Mouse (Mus musculus): ENCODE results near the gene Marcksl1. TPM values are rescaled to one million over a fixed set of nuclear protein-coding genes. Genes with fewer than 3 reads are reported as not detected.
"Not testable (repeated sequence)": the region's sequence is repeated elsewhere in the genome, so short reads cannot be mapped to it uniquely, and the experiment has no call there.

Gene Marcksl1
- polyA plus RNA-seq, 1 experiment from 2014 or later = 641 TPM

DNA sequence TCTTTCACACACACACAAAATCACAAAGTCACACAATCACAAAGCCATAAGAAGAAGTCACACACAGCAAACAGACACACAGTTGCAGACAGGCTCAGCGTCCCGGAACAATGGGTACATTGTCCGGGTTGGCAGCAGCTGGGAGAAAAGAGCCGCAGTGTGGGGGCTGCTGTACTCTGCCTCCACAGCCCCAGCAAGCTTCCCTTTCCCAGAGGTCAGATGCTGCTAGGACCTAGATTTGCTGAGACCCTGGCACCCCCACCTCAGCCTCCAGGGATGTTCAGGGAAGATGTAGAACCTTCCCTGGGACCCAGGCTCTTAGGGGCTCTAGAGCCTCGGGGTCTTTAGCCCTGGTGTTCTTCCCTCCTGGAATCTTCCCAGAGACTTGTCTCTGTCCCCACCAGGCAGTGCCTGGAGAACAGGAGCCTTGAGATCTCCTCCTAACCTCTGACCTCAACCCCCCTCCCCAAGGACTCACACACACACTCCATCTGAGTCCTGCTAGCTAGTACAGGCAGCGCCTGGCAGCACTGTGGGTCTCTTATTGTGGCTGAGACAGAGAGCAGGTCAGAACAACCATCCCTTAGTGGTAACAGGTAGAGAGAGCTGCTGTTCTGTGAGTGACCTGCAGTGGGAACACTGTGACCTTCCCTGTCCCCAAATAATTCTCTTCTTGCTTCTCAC lies 1.8 kb upstream of the Marcksl1 start:
- Histone ChIP-seq H3K9me3 (replicated peaks) (no peaks in the 10 kb centered on the region), H3K4me2 (replicated peaks) (no peak overlapping the region), H3K36me3 (peaks cover 2% of the 10 kb centered on the region), H3K27ac (replicated peaks) (peak overlapping the region; percentile 59; the same call in 1 of the 2 replicates), H3K9ac (no peak overlapping the region), H3K27me3 (no peaks in the 10 kb centered on the region), H3K4me3 (replicated peaks) (no peak overlapping the region), H3K4me1 (peaks cover 39% of the 10 kb centered on the region)
- WGBS = 23% methylated on average over 6 of the region's 6 CpGs
- no peak for ATAC-seq (ENCODE audit: insufficient number of reproducible peaks, low FRiP score, low TSS enrichment, low read depth)

GRCm38 (mm10) chr4:129513891-129514290 lies 510 bp downstream of the Marcksl1 start:
- H3K9me3 ChIP-seq (replicated peaks) = no peaks in the 10 kb centered on the region
- peak overlapping the region; percentile 95 for H3K27ac ChIP-seq (replicated peaks)
- H3K9ac ChIP-seq = peak overlapping the region; percentile 99
- peak overlapping the region; percentile 94 for H3K4me3 ChIP-seq (replicated peaks)
- H3K27me3 ChIP-seq = no peaks in the 10 kb centered on the region
- H3K4me2 ChIP-seq (replicated peaks) = peak overlapping the region; percentile 65
- peaks cover 39% of the 10 kb centered on the region for H3K4me1 ChIP-seq
- H3K36me3 ChIP-seq = peaks cover 24% of the 10 kb centered on the region
- WGBS = 0% methylated on average over 34 of the region's 57 CpGs
- ATAC-seq (ENCODE audit: insufficient number of reproducible peaks, low FRiP score, low TSS enrichment, low read depth) = peak; percentile 41

DNA sequence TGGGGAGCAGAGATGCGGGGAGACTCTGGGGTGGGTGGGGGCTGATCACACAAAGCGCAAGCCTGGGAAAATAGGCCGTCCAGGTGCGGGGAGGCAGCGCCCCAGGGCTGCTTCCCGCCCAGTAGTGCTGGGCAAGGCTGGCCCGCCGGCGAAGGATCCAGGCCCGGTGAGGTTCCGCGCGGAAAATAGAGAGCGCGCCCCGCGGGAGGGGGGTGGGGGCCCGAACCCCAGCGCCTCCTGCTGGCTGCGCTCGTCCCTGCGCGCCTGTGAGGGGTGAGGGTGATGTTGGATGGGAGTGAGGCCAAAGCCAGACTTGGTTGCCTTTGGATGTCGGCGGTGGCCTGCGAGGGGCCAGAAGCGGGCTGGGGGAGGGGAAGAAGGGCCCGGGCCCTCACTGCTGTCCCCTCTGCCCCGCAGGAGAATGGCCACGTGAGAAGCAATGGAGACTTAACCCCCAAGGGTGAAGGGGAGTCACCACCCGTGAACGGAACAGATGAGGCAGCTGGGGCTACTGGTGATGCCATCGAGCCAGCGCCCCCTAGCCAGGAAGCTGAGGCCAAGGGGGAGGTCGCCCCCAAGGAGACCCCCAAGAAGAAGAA lies 1.0 kb downstream of the Marcksl1 start:
- under 1% methylated on average over 35 of the region's 35 CpGs for WGBS

DNA sequence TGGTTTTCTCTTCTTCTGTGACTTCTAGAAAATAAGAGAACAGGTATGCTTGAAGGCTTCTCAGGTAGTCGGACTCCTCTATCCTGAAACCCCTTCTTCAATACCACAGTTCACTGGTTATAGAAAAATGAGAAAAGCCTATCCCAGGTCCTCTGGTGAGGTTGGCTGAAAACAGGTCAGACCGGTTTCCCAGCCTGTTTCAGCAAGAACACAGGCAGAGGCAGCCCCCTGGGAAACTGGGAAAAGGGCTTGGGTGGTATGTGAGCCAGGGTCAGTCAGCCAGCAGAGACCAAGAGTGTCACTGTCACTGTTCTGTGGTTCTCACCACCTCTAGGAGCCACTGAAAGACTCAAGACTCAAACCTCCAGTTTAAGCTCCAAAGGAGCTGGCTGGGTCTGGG lies 3.5 kb downstream of the Marcksl1 start:
- H3K4me3 ChIP-seq (replicated peaks) = no peak overlapping the region
- H3K4me2 ChIP-seq (replicated peaks) = 0 out of 2 replicates have a peak overlapping the region, but pooled peaks have one; percentile 8

More for the DNA sequence above, 1.0 kb downstream of the Marcksl1 start:
- Histone ChIP-seq H3K9ac (peak overlapping the region; percentile 99), H3K4me3 (replicated peaks) (peak overlapping the region; percentile 94), H3K4me1 (peaks cover 39% of the 10 kb centered on the region), H3K27me3 (no peaks in the 10 kb centered on the region), H3K9me3 (replicated peaks) (no peaks in the 10 kb centered on the region), H3K27ac (replicated peaks) (peak overlapping the region; percentile 95), H3K4me2 (replicated peaks) (peak overlapping the region; percentile 65), H3K36me3 (peaks cover 25% of the 10 kb centered on the region)
- peak; percentile 30 for ATAC-seq (ENCODE audit: insufficient number of reproducible peaks, low FRiP score, low TSS enrichment, low read depth)

GRCm38 (mm10) chr4:129518519-129518918 lies 5.1 kb downstream of the Marcksl1 start:
- Histone ChIP-seq H3K27me3 (no peaks in the 10 kb centered on the region), H3K4me2 (replicated peaks) (no peak overlapping the region), H3K36me3 (peaks cover 64% of the 10 kb centered on the region), H3K4me3 (replicated peaks) (no peak overlapping the region), H3K4me1 (peaks cover 17% of the 10 kb centered on the region), H3K27ac (replicated peaks) (no peak overlapping the region; the same call in 1 of the 2 replicates), H3K9ac (no peak overlapping the region), H3K9me3 (replicated peaks) (no peaks in the 10 kb centered on the region)
- ATAC-seq (ENCODE audit: insufficient number of reproducible peaks, low FRiP score, low TSS enrichment, low read depth) = no peak
- WGBS = 85% methylated on average over 8 of the region's 8 CpGs

More for the DNA sequence above, 3.5 kb downstream of the Marcksl1 start:
- Histone ChIP-seq H3K36me3 (peaks cover 48% of the 10 kb centered on the region), H3K9ac (no peak overlapping the region), H3K27me3 (no peaks in the 10 kb centered on the region), H3K4me1 (peaks cover 27% of the 10 kb centered on the region), H3K27ac (replicated peaks) (peak overlapping the region; percentile 77), H3K9me3 (replicated peaks) (no peaks in the 10 kb centered on the region)
- ATAC-seq (ENCODE audit: insufficient number of reproducible peaks, low FRiP score, low TSS enrichment, low read depth) = no peak
- WGBS = 35% methylated on average over 2 of the region's 2 CpGs

- Histone ChIP-seq H3K4me1 (no peaks in the 10 kb centered on the region), H3K9me3 (replicated peaks) (no peaks in the 10 kb centered on the region), H3K4me3 (replicated peaks) (no peak overlapping the region), H3K4me2 (replicated peaks) (no peak overlapping the region), H3K27me3 (no peaks in the 10 kb centered on the region), H3K9ac (no peak overlapping the region), H3K27ac (replicated peaks) (no peak overlapping the region), H3K36me3 (peaks cover 82% of the 10 kb centered on the region)
- WGBS = 92% methylated on average over 5 of the region's 5 CpGs
- ATAC-seq (ENCODE audit: insufficient number of reproducible peaks, low FRiP score, low TSS enrichment, low read depth) = no peak
Observed at GRCm38 (mm10) chr4:129525338-129525737, 12.0 kb downstream of the Marcksl1 start.

DNA sequence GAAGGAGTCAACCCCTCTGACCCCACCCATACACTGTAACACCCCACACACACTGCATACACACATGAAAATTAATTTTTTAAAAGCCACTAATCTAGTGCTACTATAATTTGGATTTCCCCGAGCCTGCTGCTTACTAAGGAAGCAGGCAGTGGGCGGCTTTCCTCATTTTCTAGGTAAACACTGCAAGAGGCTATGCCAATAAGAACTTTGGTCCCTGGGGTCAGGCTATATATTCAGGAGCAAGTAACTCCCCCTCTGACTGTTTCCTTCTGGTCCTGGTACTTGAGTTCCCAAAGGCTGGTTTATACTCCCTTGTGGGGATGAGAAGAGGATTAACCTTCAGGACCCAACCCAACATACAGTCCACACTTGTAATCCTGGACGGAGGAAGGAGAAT lies 12.5 kb downstream of the Marcksl1 start:
- Histone ChIP-seq H3K4me3 (replicated peaks) (no peak overlapping the region), H3K27me3 (no peaks in the 10 kb centered on the region), H3K36me3 (peaks cover 83% of the 10 kb centered on the region), H3K4me2 (replicated peaks) (no peak overlapping the region), H3K27ac (replicated peaks) (no peak overlapping the region), H3K4me1 (no peaks in the 10 kb centered on the region), H3K9ac (no peak overlapping the region), H3K9me3 (replicated peaks) (no peaks in the 10 kb centered on the region)
- ATAC-seq (ENCODE audit: insufficient number of reproducible peaks, low FRiP score, low TSS enrichment, low read depth) = no peak
- 87% methylated on average over 3 of the region's 3 CpGs for WGBS

GRCm38 (mm10) chr4:129528901-129529300 lies 15.5 kb downstream of the Marcksl1 start:
- H3K4me3 ChIP-seq (replicated peaks); H3K27ac ChIP-seq (replicated peaks); ATAC-seq (ENCODE audit: insufficient number of reproducible peaks, low FRiP score, low TSS enrichment, low read depth); H3K27me3 ChIP-seq; H3K9ac ChIP-seq; H3K4me2 ChIP-seq (replicated peaks); H3K9me3 ChIP-seq (replicated peaks); H3K4me1 ChIP-seq: not testable (repeated sequence)
- WGBS = 93% methylated on average over 6 of the region's 6 CpGs
- H3K36me3 ChIP-seq = peaks cover 72% of the 10 kb centered on the region

DNA sequence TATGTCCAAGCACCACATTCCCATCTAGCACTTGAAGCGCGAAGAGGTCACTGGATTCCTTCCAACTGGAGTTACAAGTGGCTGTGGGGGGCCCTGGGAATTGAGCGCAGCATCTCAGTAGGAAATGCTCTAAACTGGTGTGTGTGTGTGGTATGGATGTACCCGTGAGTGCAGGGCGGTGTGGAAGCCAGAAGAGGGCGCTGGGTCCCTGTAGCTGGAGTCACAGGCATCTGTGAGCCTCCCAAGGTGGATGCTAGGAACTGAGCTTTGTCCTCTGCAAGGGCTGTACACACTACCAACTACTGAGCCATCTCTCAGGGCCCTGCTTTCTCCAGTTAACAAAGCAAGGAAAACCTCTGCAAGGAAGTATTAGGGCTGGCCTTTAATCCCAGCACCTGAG lies 26.6 kb downstream of the Marcksl1 start:
- ATAC-seq (ENCODE audit: insufficient number of reproducible peaks, low FRiP score, low TSS enrichment, low read depth) = no peak
- Histone ChIP-seq H3K4me1 (peaks cover 10% of the 10 kb centered on the region), H3K27ac (replicated peaks) (no peak overlapping the region), H3K4me3 (replicated peaks) (no peak overlapping the region), H3K27me3 (no peaks in the 10 kb centered on the region), H3K9me3 (replicated peaks) (no peaks in the 10 kb centered on the region), H3K36me3 (peaks cover 17% of the 10 kb centered on the region), H3K9ac (no peak overlapping the region), H3K4me2 (replicated peaks) (no peak overlapping the region)
- WGBS = 89% methylated on average over 6 of the region's 6 CpGs

DNA sequence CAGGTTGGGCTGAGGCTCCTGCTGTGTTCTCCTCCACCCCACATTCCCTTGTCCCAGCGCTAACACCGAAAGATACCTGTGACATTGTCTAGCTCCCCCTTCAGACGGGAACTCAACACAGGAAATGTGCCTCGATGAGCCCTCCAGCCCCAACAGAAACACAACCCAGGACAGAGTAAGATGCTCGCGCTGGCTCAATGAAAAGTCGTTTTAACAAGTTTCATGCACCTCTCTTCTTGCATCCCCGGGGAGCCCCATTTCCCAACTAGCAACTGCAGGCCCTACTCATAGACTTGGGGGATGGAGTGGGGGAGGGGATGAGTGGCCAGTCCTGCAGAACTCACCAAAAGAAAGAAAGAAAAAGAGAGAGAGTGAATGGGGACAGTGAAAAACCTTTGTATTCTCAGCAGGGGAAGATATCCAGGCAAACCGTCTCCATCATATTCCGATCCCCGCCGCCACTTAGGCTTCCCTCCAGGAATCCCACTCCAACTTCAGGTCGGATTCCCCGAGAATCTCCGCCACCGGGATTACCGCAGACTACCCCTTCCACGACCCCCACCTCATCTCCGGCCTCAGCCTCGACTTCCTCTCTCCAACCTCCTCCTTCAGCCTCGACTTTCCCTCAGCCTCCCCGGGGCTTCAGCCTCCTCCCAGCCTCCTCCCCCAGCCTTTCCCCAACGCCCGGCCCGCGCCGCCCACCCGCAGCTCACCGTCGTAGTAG lies 28.6 kb downstream of the Marcksl1 start:
- peak overlapping the region; percentile 85 for H3K4me3 ChIP-seq (replicated peaks)
- peak overlapping the region; percentile 67 for H3K4me2 ChIP-seq (replicated peaks)
- H3K27ac ChIP-seq (replicated peaks) = peak overlapping the region; percentile 90
- H3K9me3 ChIP-seq (replicated peaks) = no peaks in the 10 kb centered on the region
- 0% methylated on average over 30 of the region's 30 CpGs for WGBS
- no peak for ATAC-seq (ENCODE audit: insufficient number of reproducible peaks, low FRiP score, low TSS enrichment, low read depth)
- H3K4me1 ChIP-seq = peaks cover 10% of the 10 kb centered on the region
- peaks cover 8% of the 10 kb centered on the region for H3K36me3 ChIP-seq
- peak overlapping the region; percentile 79 for H3K9ac ChIP-seq
- no peaks in the 10 kb centered on the region for H3K27me3 ChIP-seq

- H3K9ac ChIP-seq = peak within 1 kb of the TSS; percentile 79
- ATAC-seq (ENCODE audit: insufficient number of reproducible peaks, low FRiP score, low TSS enrichment, low read depth) = peak; percentile 100
- peak within 1 kb of the TSS; percentile 90 for H3K27ac ChIP-seq (replicated peaks)
- H3K9me3 ChIP-seq (replicated peaks) = no peaks in the 10 kb centered on the region
- H3K4me1 ChIP-seq = peaks cover 10% of the 10 kb centered on the region
- H3K4me2 ChIP-seq (replicated peaks) = peak within 1 kb of the TSS; percentile 67
- peak within 1 kb of the TSS; percentile 85 for H3K4me3 ChIP-seq (replicated peaks)
- H3K36me3 ChIP-seq = peaks cover 5% of the 10 kb centered on the region
- H3K27me3 ChIP-seq = no peaks in the 10 kb centered on the region
- WGBS = 2% methylated on average over 46 of the region's 46 CpGs
Observed at GRCm38 (mm10) chr4:129542592-129543141, 29.3 kb downstream of the Marcksl1 start, which contains the start of gene Hdac1. Gene Hdac1, minus strand, starts transcription at chr4:129542713.
